Mouse (Mus musculus) lung, adult 2 months (tissue): Measurements from ENCODE around the gene Speer4f2. TPM values are rescaled to one million over a fixed set of nuclear protein-coding genes. Genes with fewer than 3 reads are reported as not detected.
"Not testable (repeated sequence)": the region's sequence is repeated elsewhere in the genome, so short reads cannot be mapped to it uniquely, and the experiment has no call there.

Source experiments
- DNase-seq: peaks from one replicate; pipeline ENCODE4 v3.0.0; 2022
- H3K4me1 ChIP-seq: fragments of 200-500 bp; 2 replicates; pipeline ENCODE4 v1.6.1; 2011; ENCODE audit warnings: low read length; ENCODE audit not compliant: control insufficient read depth, insufficient read depth
- H3K4me3 ChIP-seq: fragments of 200-500 bp; replicated peaks from 2 replicates; pipeline ENCODE3; 2011; ENCODE audit warnings: low read depth, mild to moderate bottlenecking, control low read depth, low read length; ENCODE audit errors: extremely low read depth
- CTCF ChIP-seq: fragments of 200-500 bp; IDR thresholded peaks from 2 replicates; pipeline ENCODE4 v1.5.1; 2011; ENCODE audit warnings: mild to moderate bottlenecking, low read length, control low read depth; ENCODE audit not compliant: insufficient read depth
- POLR2A ChIP-seq: fragments of 200-500 bp; IDR thresholded peaks from 2 replicates; pipeline ENCODE4 v1.6.1; 2011; ENCODE audit warnings: low read depth, mild to moderate bottlenecking, control low read depth, low read length, borderline replicate concordance; ENCODE audit errors: extremely low read depth
- WGBS: fragments of 180-500 bp; shearing (Covaris S2); methylation state at CpG from one replicate; pipeline ENCODE4 v1.1.7; 2018; 5-methylcytosine and 5-hydroxymethylcytosine counted together
- polyA plus RNA-seq: library from polyadenylated mRNA; depleted of rRNA; stranded (reverse); fragments of >200 nt; gene quantifications from 2 replicates; pipeline ENCODE4 v1.2.3, GENCODE M21; 2012; rRNA removed

The Speer4f2 gene
- polyA plus RNA-seq = not detected in 2 replicates

DNA sequence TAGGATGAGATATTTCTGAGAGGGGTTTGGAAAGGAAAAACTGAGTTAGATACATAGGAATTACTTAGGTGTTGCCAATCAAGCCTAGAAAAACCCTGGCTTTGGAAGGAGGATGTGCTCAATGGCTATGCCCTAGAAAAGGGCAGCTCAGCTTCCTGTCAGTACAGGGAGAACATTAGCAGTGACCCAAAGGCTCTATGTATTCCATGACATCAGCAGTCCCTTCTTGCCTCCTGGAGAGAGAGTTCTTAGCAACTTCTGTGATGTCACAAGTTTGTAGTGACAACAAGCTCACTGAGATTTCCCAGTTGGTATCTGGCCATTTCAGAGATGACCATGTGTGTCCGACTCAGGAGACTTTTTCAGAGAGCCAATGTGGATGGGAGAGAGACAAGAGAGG is at the start of gene Speer4f2:
Gene Speer4f2, plus strand, starts transcription at position 301 of the 400 bp plus-strand sequence.
- DNase-seq, H3K4me1 ChIP-seq, H3K4me3 ChIP-seq: not testable (repeated sequence)
- 86% methylated on average over 1 of the region's 1 CpGs for WGBS

DNA sequence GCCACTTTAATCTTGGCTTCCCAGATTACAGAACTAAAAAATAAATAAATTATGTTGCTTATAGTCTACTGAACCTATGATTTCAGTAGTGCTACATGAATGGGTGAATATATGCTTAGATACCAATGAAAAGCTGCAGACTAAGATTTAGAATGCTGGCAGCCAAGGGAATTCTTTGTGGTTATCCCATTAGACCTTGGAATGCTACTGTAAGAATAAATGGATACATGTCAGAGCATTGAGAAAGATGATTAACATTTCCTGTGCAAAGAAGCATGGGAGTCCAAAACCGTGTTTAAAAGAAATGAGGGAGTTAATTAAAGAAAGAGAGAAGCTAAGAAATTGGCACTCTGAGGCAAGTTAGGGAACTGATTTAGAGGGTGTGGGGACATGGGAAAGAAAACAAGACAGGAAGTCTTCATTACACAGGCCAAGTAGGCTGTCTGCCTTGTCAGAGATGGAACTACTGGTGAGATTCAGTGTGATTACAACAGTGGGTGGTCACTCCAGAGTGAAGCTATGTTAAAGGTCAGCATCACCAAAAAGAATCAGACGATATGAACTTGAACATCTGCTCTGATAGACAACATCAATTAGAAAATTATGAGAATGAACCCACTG is 43.9 kb upstream of the Speer4f2 start:
- no peak for TF ChIP-seq CTCF
- TF ChIP-seq POLR2A = no peak
- DNase-seq = no peak
- 32% methylated on average over 2 of the region's 2 CpGs for WGBS
- no peaks in the 10 kb centered on the region; the same call in 1 of the 2 replicates for H3K4me1 ChIP-seq
- H3K4me3 ChIP-seq = no peak overlapping the region

DNA sequence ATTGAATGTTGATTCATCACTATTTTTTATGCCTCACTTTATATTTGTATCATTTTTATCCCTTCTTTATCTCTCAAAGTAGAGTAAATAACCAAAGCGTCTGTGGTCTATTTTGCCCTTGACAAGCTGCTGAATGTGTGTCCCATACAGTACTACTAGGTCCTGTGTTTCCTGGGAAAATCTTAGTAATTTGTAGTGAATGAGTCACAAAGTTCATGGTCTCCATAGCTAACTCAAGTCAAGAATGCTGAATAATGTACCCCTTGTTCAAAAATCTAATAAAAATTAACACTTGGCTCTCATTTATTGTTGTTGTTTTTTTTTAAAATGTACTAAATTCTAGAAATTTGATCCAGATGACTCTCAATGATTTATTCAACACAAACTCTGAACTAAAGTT is 38.1 kb upstream of the Speer4f2 start:
- Histone ChIP-seq H3K4me1 (no peaks in the 10 kb centered on the region), H3K4me3 (no peak overlapping the region)
- DNase-seq = no peak
- WGBS = 75% methylated on average over 1 of the region's 1 CpGs
- no peak for TF ChIP-seq POLR2A
- TF ChIP-seq CTCF = no peak

DNA sequence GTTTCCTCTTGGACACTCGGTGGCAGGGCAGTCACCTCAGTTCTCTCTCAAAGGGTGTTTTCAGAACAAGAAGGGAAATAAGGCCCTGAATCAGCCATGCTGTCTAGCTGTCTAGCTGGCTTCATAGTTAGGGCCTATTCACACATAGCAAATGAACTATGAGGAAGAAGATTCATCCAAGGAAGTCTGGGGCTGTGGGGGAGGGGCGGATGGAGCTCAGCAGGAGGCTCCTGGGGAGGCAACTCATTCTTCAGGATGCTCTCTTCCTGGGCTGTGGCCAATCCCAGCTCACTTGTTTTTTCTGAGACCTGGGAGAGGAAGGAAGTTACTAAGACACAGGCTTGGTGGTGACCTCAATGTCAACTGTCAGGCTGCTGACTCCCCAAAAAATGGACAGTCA is 27.2 kb upstream of the Speer4f2 start:
- H3K4me1 ChIP-seq, H3K4me3 ChIP-seq, DNase-seq: not testable (repeated sequence)
- WGBS = 50% methylated on average over 2 of the region's 2 CpGs

DNA sequence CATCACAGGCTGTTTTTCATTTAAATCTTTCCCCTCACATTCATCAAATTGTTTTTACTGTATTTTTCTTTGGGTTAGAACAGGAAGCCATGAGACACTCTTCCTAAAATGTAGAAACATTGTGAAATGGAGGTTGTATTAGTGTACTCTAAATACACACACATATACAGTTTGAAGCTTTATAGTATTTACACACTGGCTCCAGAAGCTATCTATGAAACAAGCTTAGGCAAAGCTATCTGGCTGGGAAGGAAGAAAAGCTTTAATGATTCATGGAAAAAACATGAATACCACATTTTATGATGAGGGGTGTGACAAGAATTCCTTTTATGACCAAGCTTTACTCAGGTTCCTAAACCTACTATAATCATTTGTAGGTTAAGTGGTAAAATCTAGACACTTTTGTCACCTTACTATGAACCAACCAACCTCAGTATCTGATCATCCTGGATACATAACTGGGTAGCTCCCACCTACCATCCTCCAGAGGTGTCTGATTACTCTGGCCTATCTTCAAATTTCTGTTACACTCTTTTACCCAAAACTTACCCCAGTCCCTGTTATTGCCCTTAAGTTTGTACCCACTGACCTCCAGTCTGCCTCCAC is 13.5 kb upstream of the Speer4f2 start:
- DNase-seq = no peak
- Histone ChIP-seq H3K4me3 (no peak overlapping the region), H3K4me1 (no peaks in the 10 kb centered on the region)
- TF ChIP-seq CTCF (no peak), POLR2A (no peak)

DNA sequence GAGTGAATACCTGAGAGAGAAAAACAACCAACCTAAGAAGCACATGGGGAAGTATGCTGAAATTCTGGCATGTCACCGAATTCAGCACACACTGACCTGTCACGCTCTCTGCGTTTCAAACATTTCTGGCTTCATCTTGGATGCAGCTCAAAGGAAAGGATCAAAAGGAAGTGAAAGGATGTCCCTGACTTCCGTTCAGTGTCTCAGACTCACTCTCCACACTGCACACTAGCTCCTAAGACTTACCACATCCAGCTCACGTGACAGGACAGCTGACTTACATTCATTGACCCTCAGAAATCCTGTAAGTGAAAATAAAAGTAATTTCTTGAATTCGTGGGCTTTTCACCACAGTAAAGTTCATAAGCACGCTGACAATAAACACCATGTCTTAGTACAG is 16.9 kb downstream of the Speer4f2 start:
- TF ChIP-seq POLR2A (no peak), CTCF (no peak)
- Histone ChIP-seq H3K4me3 (no peak overlapping the region), H3K4me1 (peaks cover 2% of the 10 kb centered on the region; the same call in 1 of the 2 replicates)
- 28% methylated on average over 7 of the region's 7 CpGs for WGBS
- no peak for DNase-seq

DNA sequence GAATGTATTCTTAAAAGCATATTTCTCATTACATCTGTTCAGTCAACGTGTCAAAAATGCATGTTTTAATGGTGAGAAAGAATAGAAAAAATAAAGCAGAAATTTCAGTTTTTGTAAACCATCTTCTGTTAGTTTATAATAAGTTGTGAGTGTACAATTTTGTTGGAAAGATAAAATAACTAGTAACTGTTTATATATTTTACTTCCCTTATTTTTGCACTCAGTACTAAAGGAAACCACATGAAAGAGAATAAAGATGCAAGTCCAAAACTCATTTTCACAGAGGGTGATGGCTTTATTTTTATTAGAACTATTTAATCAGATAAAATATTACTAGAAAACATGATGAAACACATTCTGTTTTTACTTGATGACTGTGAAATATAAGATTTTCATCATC is 18.2 kb downstream of the Speer4f2 start:
- TF ChIP-seq CTCF = no peak
- peaks cover 2% of the 10 kb centered on the region; the same call in 1 of the 2 replicates for H3K4me1 ChIP-seq
- no peak for DNase-seq
- no peak overlapping the region for H3K4me3 ChIP-seq
- WGBS = 89% methylated on average over 1 of the region's 1 CpGs

DNA sequence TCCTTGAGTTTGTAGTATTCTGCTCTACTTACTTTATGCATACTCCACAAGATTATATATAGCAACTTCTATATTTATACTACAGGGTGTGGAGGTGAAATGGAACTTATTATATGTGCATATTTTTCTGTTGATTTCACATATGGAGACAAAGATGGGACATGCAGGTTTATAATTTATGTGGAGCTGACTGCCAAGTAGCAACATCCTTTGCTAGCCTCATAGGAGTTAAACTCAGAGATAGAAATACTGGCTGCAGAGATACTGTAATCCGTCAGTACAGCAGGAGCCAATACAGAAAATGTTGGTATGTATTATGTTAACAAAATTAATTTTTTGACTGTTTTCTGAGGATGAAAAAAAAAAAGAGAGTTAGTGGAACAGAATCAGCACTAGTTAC is 27.6 kb downstream of the Speer4f2 start:
- no peak for DNase-seq
- H3K4me1 ChIP-seq = no peaks in the 10 kb centered on the region
- TF ChIP-seq CTCF (no peak), POLR2A (no peak)
- WGBS = 62% methylated on average over 1 of the region's 1 CpGs
- no peak overlapping the region for H3K4me3 ChIP-seq

DNA sequence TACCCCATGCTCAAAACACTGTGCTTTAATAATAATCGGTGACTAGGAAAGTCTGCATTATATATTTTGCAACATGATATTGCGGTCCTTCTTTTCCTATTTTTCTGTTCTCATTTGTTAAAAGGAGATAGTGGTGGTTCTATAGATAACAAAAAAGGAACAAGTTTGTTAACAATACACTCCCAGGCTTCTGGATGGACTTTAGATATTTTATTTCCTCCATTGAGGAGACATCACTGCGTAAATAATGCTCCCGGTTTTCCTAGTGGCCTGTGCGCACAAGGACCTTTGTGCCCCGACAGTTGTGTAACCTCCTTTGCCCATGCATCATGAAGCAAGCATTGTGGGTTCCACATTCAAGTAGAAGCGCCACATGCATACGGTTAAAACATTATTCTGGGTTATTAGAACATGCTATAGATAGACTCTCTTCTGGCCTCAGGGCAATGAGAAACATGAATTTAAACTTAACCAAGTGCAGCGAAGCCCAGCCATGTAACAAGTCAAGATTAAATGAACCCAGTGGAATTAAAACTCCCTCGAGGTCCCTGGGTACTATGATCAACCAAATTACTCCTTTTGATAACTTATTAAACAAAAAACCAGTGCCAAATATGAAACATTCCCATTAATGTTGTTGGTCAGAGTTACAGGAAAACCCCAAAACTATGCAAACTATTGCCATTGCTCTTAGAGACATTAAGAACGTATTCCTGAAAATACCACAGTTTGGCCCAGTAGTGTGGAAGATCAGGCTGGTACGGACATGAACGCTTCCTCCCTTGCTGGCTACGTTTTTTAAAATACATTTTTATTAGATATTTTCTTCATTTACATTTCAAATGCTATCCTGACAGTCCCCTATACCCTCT is 28.5 kb downstream of the Speer4f2 start:
- TF ChIP-seq CTCF = no peak
- no peak for TF ChIP-seq POLR2A
- H3K4me1 ChIP-seq = no peaks in the 10 kb centered on the region
- 89% methylated on average over 14 of the region's 14 CpGs for WGBS
- no peak for DNase-seq
- H3K4me3 ChIP-seq = no peak overlapping the region
